Mouse (Mus musculus): ENCODE results near the gene D430041D05Rik. TPM values are rescaled to one million over a fixed set of nuclear protein-coding genes. Genes with fewer than 3 reads are reported as not detected.
A peak's percentile ranks its signal among the peaks of the same experiment; 100 is the strongest.

The D430041D05Rik gene
- polyA plus RNA-seq, 1 experiment: 1.5 TPM

DNA sequence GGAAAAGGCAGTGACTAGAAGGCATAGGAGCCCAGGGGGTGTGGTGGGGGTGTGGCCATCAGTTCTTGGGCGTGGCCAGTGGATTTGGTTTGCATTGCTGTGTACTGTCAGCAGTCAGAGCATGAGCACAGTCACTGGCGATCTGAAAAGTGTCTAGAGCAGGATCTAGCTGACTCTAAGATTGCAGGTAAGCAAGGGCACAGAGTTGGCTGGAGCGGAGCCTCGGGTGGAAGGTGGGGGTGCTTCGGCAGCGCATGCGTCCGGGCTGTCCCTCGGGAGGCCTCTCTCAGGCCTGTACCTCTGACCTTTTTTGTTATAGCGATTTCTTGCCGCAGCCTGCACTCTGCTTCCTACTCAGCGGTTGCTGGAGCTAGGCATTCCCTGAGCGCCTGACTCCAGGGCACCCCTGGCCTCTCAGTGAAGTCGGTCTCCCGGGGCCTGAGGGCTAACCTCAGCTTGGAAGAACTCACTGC is 315.0 kb downstream of the D430041D05Rik start, which contains the start of gene Cd59a:
TSS of gene Cd59a (plus strand) at position 61 of the 473 bp plus-strand sequence.
- TF ChIP-seq CTCF (IDR thresholded peaks at IDR 0.05; ENCODE audit: insufficient read depth, low read length) (no peak), POLR2A (IDR thresholded peaks at IDR 0.05; ENCODE audit: borderline replicate concordance, extremely low read depth, low read depth, low read length) (peak; percentile 47; the same call in 1 of the 2 replicates)

DNA sequence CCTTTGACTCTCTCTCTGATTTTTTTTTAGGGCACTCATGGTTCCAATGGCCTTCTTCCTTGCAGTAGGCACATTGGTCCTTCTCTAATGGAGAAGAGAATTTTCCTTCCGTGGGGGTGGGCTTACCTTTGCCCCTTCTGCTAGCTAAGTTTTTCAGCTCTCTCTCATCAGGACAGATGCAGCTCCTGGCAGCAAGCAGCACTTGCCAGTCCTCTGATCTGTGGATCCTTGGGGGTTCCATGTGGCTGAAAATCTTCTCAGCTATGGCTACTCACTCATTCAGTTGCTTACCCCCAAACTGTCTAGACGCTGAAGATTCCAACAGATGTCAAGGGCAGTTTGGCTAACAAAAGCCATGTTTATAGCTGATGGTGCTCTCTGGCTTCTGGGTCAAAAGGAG is 317.5 kb downstream of the D430041D05Rik start:
- TF ChIP-seq POLR2A (IDR thresholded peaks at IDR 0.05; ENCODE audit: borderline replicate concordance, extremely low read depth, low read depth, low read length) (no peak), CTCF (IDR thresholded peaks at IDR 0.05; ENCODE audit: insufficient read depth, low read length) (no peak)
- H3K4me3 ChIP-seq (replicated peaks; ENCODE audit: extremely low read depth, low read depth, low read length): no peak overlapping the region
- 76% methylated on average over 2 of the region's 2 CpGs for WGBS
- DNase-seq: no peak
- no peaks in the 10 kb centered on the region for H3K4me1 ChIP-seq (ENCODE audit: control insufficient read depth, insufficient read depth, low read length)

More for the DNA sequence above, 315.0 kb downstream of the D430041D05Rik start, which contains the start of gene Cd59a:
- WGBS: 2% methylated on average over 15 of the region's 15 CpGs
- DNase-seq: peak; percentile 71
- Histone ChIP-seq H3K4me3 (replicated peaks; ENCODE audit: extremely low read depth, low read depth, low read length) (peak within 1 kb of the TSS; percentile 61), H3K4me1 (ENCODE audit: control insufficient read depth, insufficient read depth, low read length) (no peaks in the 10 kb centered on the region)

Other genes starting within 250 kb of the D430041D05Rik start
- 39.3 and 46.2 TPM in 2 replicates for gene Hipk3, start 83.4 kb upstream of the D430041D05Rik start, polyA plus RNA-seq (2012; rRNA removed)
- gene Cstf3, start 179.5 kb upstream of the D430041D05Rik start, polyA plus RNA-seq (2012; rRNA removed): 5.1 and 9.7 TPM in 2 replicates

All from lung, adult 2 months (tissue).